Mouse (Mus musculus) stomach, postnatal 0 days (tissue): ENCODE measurements at regions not wholly inside any gene's neighbourhood (a gene's known extent, or its start where the extent isn't known, plus 50 kb on each side); places are given as distances from the start of the nearest gene placed in this dataset.

Source experiments
- CTCF ChIP-seq: IDR thresholded peaks from 2 replicates; pipeline ENCODE4 v1.5.1; 2016; ENCODE audit warnings: antibody characterized with exemption, low read depth, mild to moderate bottlenecking, moderate library complexity
- EP300 ChIP-seq: optimal IDR thresholded peaks from 2 replicates; pipeline ENCODE3; 2016; ENCODE audit warnings: antibody characterized with exemption

DNA sequence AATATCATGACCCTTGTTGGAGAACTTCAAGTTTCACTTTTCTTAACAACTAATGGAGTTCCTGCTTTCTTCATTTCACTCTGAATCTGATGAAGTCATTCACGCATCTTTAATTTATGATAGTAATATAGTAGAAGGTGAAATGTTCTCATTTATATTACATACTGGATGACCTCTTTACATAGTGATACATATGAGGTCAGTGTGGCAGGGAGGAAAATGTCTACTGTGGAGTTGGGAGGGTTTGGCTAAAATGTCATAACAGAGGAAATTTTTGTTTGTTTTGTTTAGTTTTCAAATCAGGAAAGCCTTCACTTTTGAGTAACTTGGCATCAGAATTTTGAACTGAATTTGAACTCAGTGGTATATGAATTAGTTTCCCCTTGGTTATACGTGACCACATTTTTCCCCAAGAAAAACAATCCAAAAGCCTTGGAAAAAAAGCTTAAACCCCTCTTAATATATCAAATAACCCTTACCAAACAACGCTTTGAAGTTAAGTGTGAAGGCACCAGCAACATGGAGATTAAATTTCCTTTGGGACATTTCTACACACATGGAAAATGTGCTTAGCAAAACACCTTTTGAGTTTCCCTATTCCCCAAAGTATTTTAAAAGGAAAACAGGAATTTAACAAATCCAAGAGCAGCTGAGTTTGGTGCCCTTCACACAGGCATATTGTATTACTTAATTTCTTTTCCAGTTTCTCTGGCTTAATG, 377.6 kb upstream of the Nrsn1 start:
- no peak for TF ChIP-seq EP300
- no peak for TF ChIP-seq CTCF
